Mouse (Mus musculus) CH12.LX (cell line): ENCODE measurements around the gene Ncoa4.

Experiments
- BHLHE40 ChIP-seq: IDR thresholded peaks from 2 replicates; pipeline ENCODE4 v1.6.1; 2011; ENCODE audit warnings: mild to moderate bottlenecking, low read depth, low read length, improper control_type of control experiment
- CHD1 ChIP-seq: IDR thresholded peaks from 2 replicates; pipeline ENCODE4 v1.6.1; 2012; ENCODE audit warnings: low read depth, low read length, improper control_type of control experiment, inconsistent platforms
- CTCF ChIP-seq, 2 experiments: IDR thresholded peaks in 1 of 2; conservative IDR thresholded peaks in 1 of 2; 2 replicates each; pipeline ENCODE4 v1.5.1; 2011 to 2012; ENCODE audit warnings: low read depth in 2 of 2, low read length in 2 of 2, improper control_type of control experiment in 1 of 2, inconsistent platforms in 1 of 2, mild to moderate bottlenecking in 1 of 2, moderate library complexity in 1 of 2
- MAFK ChIP-seq: IDR thresholded peaks from 2 replicates; pipeline ENCODE4 v1.6.1; 2011; ENCODE audit warnings: low read length, improper control_type of control experiment; ENCODE audit not compliant: insufficient replicate concordance
- MEF2A ChIP-seq: IDR thresholded peaks from 2 replicates; pipeline ENCODE4 v1.6.1; 2014; ENCODE audit warnings: low read depth, mild to moderate bottlenecking, inconsistent platforms, low read length, improper control_type of control experiment, borderline replicate concordance
- TCF12 ChIP-seq: IDR thresholded peaks from 2 replicates; pipeline ENCODE4 v1.6.1; 2014; ENCODE audit warnings: low read depth, mild to moderate bottlenecking, inconsistent platforms, low read length, improper control_type of control experiment
- UBTF ChIP-seq: IDR thresholded peaks from 2 replicates; pipeline ENCODE4 v1.6.1; 2012; ENCODE audit warnings: low read depth, mild to moderate bottlenecking, inconsistent platforms, low read length, improper control_type of control experiment, moderate library complexity

- no peak for TF ChIP-seq BHLHE40
- TF ChIP-seq MAFK = no peak
- no peak for TF ChIP-seq MEF2A
- TF ChIP-seq CHD1 = no peak
- no peak for TF ChIP-seq CTCF (conservative IDR thresholded peaks at IDR 0.05 in 1 of 2, IDR thresholded peaks at IDR 0.05 in 1 of 2; ENCODE audit: low read depth in 2 of 2, low read length in 2 of 2)
- TF ChIP-seq UBTF = no peak
- no peak for TF ChIP-seq TCF12
These were observed 15.6 kb downstream of the Ncoa4 start for GRCm38 (mm10) chr14:32175310-32175709.
